Mouse (Mus musculus): ENCODE measurements around the gene Glcci1. TPM values are rescaled to one million over a fixed set of nuclear protein-coding genes. Genes with fewer than 3 reads are reported as not detected.

Gene Glcci1
- polyA plus RNA-seq (2012; rRNA removed) (0.84 and 1.2 TPM in 2 replicates), polyA plus RNA-seq (2014; fragmentation: Nextera tagmentation; extraction: Ambion mirVana) (1.5 and 2.4 TPM in 2 replicates)

GRCm38 (mm10) chr6:8509551-8509950 lies at the start of gene Glcci1:
Glcci1 (plus strand) TSS chr6:8509600.
- Histone ChIP-seq H3K4me1 (replicated peaks; ENCODE audit: control insufficient read depth in 2 of 2, insufficient read depth in 2 of 2, low read length in 1 of 2) (peaks cover 10 to 13% of the 10 kb centered on the region in 2 experiments), H3K4me3 (ENCODE audit: insufficient read depth in 1 of 2, low read depth in 2 of 2, low read length in 2 of 2) (peak within 1 kb of the TSS; percentile 81), H3K36me3 (replicated peaks; ENCODE audit: control insufficient read depth, insufficient read depth, low read depth) (no peaks in the 10 kb centered on the region), H3K27me3 (ENCODE audit: control insufficient read depth, insufficient read depth, low read length) (no peaks in the 10 kb centered on the region), H3K9ac (replicated peaks) (peak within 1 kb of the TSS; percentile 85), H3K4me2 (ENCODE audit: low read depth) (peak within 1 kb of the TSS; percentile 72), H3K27ac (peak within 1 kb of the TSS; percentile 76), H3K9me3 (ENCODE audit: control insufficient read depth, low read length) (no peaks in the 10 kb centered on the region)
- DNase-seq (ENCODE audit: low read depth in 3 of 3, low spot score in 3 of 3) (peak in 2 of 3 experiments; percentile 42 to 54), ATAC-seq (ENCODE audit: insufficient read depth) (peak; percentile 80)
- TF ChIP-seq EP300 (IDR thresholded peaks at IDR 0.05; ENCODE audit: low read depth) = no peak
- no peak for TF ChIP-seq CTCF (IDR thresholded peaks at IDR 0.05; ENCODE audit: low read depth)
- 0% methylated on average over 22 of the region's 69 CpGs for WGBS (ENCODE audit: insufficient replicate concordance)

GRCm38 (mm10) chr6:8462447-8462846 lies 47.0 kb upstream of the Glcci1 start:
- Histone ChIP-seq H3K9ac (replicated peaks) (no peak overlapping the region), H3K27me3 (ENCODE audit: control insufficient read depth, insufficient read depth, low read length) (no peaks in the 10 kb centered on the region), H3K4me3 (ENCODE audit: insufficient read depth in 1 of 2, low read depth in 2 of 2, low read length in 2 of 2) (no peak overlapping the region), H3K4me2 (ENCODE audit: low read depth) (no peak overlapping the region), H3K9me3 (ENCODE audit: control insufficient read depth, low read length) (no peaks in the 10 kb centered on the region), H3K36me3 (replicated peaks; ENCODE audit: control insufficient read depth, insufficient read depth, low read depth) (no peaks in the 10 kb centered on the region), H3K27ac (no peak overlapping the region), H3K4me1 (replicated peaks; ENCODE audit: control insufficient read depth in 2 of 2, insufficient read depth in 2 of 2, low read length in 1 of 2) (no peaks in the 10 kb centered on the region)
- no peak for DNase-seq (ENCODE audit: low read depth in 3 of 3, low spot score in 3 of 3)
- no peak for ATAC-seq (ENCODE audit: insufficient read depth)
- TF ChIP-seq CTCF (IDR thresholded peaks at IDR 0.05; ENCODE audit: low read depth) = no peak
- no peak for TF ChIP-seq EP300 (IDR thresholded peaks at IDR 0.05; ENCODE audit: low read depth)
- 87% methylated on average over 2 of the region's 2 CpGs for WGBS (ENCODE audit: insufficient replicate concordance)

- Histone ChIP-seq H3K4me3 (ENCODE audit: insufficient read depth in 1 of 2, low read depth in 2 of 2, low read length in 2 of 2) (no peak overlapping the region), H3K27ac (no peak overlapping the region), H3K36me3 (replicated peaks; ENCODE audit: control insufficient read depth, insufficient read depth, low read depth) (no peaks in the 10 kb centered on the region), H3K27me3 (ENCODE audit: control insufficient read depth, insufficient read depth, low read length) (no peaks in the 10 kb centered on the region), H3K9ac (replicated peaks) (no peak overlapping the region), H3K4me2 (ENCODE audit: low read depth) (no peak overlapping the region), H3K9me3 (ENCODE audit: control insufficient read depth, low read length) (no peaks in the 10 kb centered on the region), H3K4me1 (replicated peaks; ENCODE audit: control insufficient read depth in 2 of 2, insufficient read depth in 2 of 2, low read length in 1 of 2) (no peaks in the 10 kb centered on the region)
- no peak for ATAC-seq (ENCODE audit: insufficient read depth)
- DNase-seq (ENCODE audit: low read depth in 3 of 3, low spot score in 3 of 3) = no peak
- no peak for TF ChIP-seq CTCF (IDR thresholded peaks at IDR 0.05; ENCODE audit: low read depth)
- no peak for TF ChIP-seq EP300 (IDR thresholded peaks at IDR 0.05; ENCODE audit: low read depth)
- WGBS (ENCODE audit: insufficient replicate concordance) = 50% methylated on average over 1 of the region's 1 CpGs
Measured at GRCm38 (mm10) chr6:8465388-8465787, 44.0 kb upstream of the Glcci1 start.

GRCm38 (mm10) chr6:8465985-8466384 lies 43.4 kb upstream of the Glcci1 start:
- DNase-seq (ENCODE audit: low read depth in 3 of 3, low spot score in 3 of 3) (no peak), ATAC-seq (ENCODE audit: insufficient read depth) (no peak)
- H3K9me3 ChIP-seq (ENCODE audit: control insufficient read depth, low read length) = no peaks in the 10 kb centered on the region
- H3K9ac ChIP-seq (replicated peaks) = no peak overlapping the region
- no peaks in the 10 kb centered on the region for H3K4me1 ChIP-seq (replicated peaks; ENCODE audit: control insufficient read depth in 2 of 2, insufficient read depth in 2 of 2, low read length in 1 of 2)
- no peaks in the 10 kb centered on the region for H3K27me3 ChIP-seq (ENCODE audit: control insufficient read depth, insufficient read depth, low read length)
- 65% methylated on average over 5 of the region's 5 CpGs for WGBS (ENCODE audit: insufficient replicate concordance)
- no peak for TF ChIP-seq CTCF (IDR thresholded peaks at IDR 0.05; ENCODE audit: low read depth)
- no peak for TF ChIP-seq EP300 (IDR thresholded peaks at IDR 0.05; ENCODE audit: low read depth)
- H3K36me3 ChIP-seq (replicated peaks; ENCODE audit: control insufficient read depth, insufficient read depth, low read depth) = no peaks in the 10 kb centered on the region
- H3K4me2 ChIP-seq (ENCODE audit: low read depth) = no peak overlapping the region
- no peak overlapping the region for H3K4me3 ChIP-seq (ENCODE audit: insufficient read depth in 1 of 2, low read depth in 2 of 2, low read length in 2 of 2)
- H3K27ac ChIP-seq = no peak overlapping the region

- no peaks in the 10 kb centered on the region for H3K27me3 ChIP-seq (ENCODE audit: control insufficient read depth, insufficient read depth, low read length)
- no peak overlapping the region for H3K4me3 ChIP-seq (ENCODE audit: insufficient read depth in 1 of 2, low read depth in 2 of 2, low read length in 2 of 2)
- DNase-seq (ENCODE audit: low read depth in 3 of 3, low spot score in 3 of 3) = no peak
- no peak overlapping the region for H3K9ac ChIP-seq (replicated peaks)
- no peaks in the 10 kb centered on the region for H3K9me3 ChIP-seq (ENCODE audit: control insufficient read depth, low read length)
- TF ChIP-seq EP300 (IDR thresholded peaks at IDR 0.05; ENCODE audit: low read depth) (no peak), CTCF (IDR thresholded peaks at IDR 0.05; ENCODE audit: low read depth) (no peak)
- H3K4me1 ChIP-seq (replicated peaks; ENCODE audit: control insufficient read depth in 2 of 2, insufficient read depth in 2 of 2, low read length in 1 of 2) = peaks cover 0 to 2% of the 10 kb centered on the region in 2 experiments; a peak in 2 of 4 replicates
- no peaks in the 10 kb centered on the region for H3K36me3 ChIP-seq (replicated peaks; ENCODE audit: control insufficient read depth, insufficient read depth, low read depth)
- no peak overlapping the region for H3K27ac ChIP-seq
- WGBS (ENCODE audit: insufficient replicate concordance) = 69% methylated on average over 10 of the region's 10 CpGs
- H3K4me2 ChIP-seq (ENCODE audit: low read depth) = no peak overlapping the region
- ATAC-seq (ENCODE audit: insufficient read depth) = no peak
Measured at GRCm38 (mm10) chr6:8467667-8468337, 41.6 kb upstream of the Glcci1 start.
